Mouse (Mus musculus) lung, postnatal 0 days (tissue): ENCODE data around the gene Clmp. TPM values are rescaled to one million over a fixed set of nuclear protein-coding genes. Genes with fewer than 3 reads are reported as not detected.
A peak's percentile ranks its signal among the peaks of the same experiment; 100 is the strongest.

Source experiments
- ATAC-seq: fragments of 200-750 bp; cut with Nextera tagmentation; 2 replicates; pipeline ENCODE4 v1.8.0; 2017; ENCODE audit warnings: moderate library complexity
- DNase-seq: peaks from one replicate; pipeline ENCODE4 v3.0.0-alpha.2; 2016; ENCODE audit warnings: low spot score
- H3K27ac ChIP-seq: fragments of 300-500 bp; sonication (generic); 2 replicates; pipeline ENCODE4 v1.5.1; 2014; ENCODE audit warnings: antibody characterized with exemption, mild to moderate bottlenecking, low read length, mixed read lengths
- H3K27me3 ChIP-seq: fragments of 300-500 bp; sonication (generic); replicated peaks from 2 replicates; pipeline ENCODE4 v1.6.1; 2014; ENCODE audit warnings: low read length, mixed read lengths; ENCODE audit not compliant: insufficient read depth
- H3K36me3 ChIP-seq: fragments of 300-500 bp; sonication (generic); 2 replicates; pipeline ENCODE4 v1.6.1; 2014; ENCODE audit warnings: low read length, mixed read lengths; ENCODE audit not compliant: insufficient read depth
- H3K4me1 ChIP-seq: fragments of 300-500 bp; sonication (generic); 2 replicates; pipeline ENCODE4 v1.6.1; 2014; ENCODE audit warnings: antibody characterized with exemption, low read depth, low read length, mixed read lengths; ENCODE audit not compliant: insufficient read depth
- H3K4me2 ChIP-seq: fragments of 300-500 bp; sonication (generic); replicated peaks from 2 replicates; pipeline ENCODE4 v1.6.1; 2014; ENCODE audit warnings: low read depth, mild to moderate bottlenecking, low read length, moderate library complexity, mixed read lengths
- H3K4me3 ChIP-seq: fragments of 300-500 bp; sonication (generic); 2 replicates; pipeline ENCODE4 v1.5.1; 2014; ENCODE audit warnings: low read depth, low read length
- H3K9ac ChIP-seq: fragments of 300-500 bp; sonication (generic); replicated peaks from 2 replicates; pipeline ENCODE4 v1.6.1; 2014; ENCODE audit warnings: low read depth, mild to moderate bottlenecking
- H3K9me3 ChIP-seq: fragments of 300-500 bp; sonication (generic); 2 replicates; pipeline ENCODE4 v1.6.1; 2016; ENCODE audit warnings: low read length, mixed read lengths
- CTCF ChIP-seq: IDR thresholded peaks from 2 replicates; pipeline ENCODE4 v1.5.1; 2016; ENCODE audit warnings: antibody characterized with exemption, mild to moderate bottlenecking
- EP300 ChIP-seq: IDR thresholded peaks from 2 replicates; pipeline ENCODE4 v1.6.1; 2016; ENCODE audit warnings: antibody characterized with exemption, mild to moderate bottlenecking, control low read depth
- WGBS: fragments of 180-500 bp; shearing (Covaris S2); extraction: QIAGEN DNeasy Blood & Tissue Kit; methylation state at CpG from one replicate; pipeline ENCODE4 v1.1.7; 2014; 5-methylcytosine and 5-hydroxymethylcytosine counted together
- polyA plus RNA-seq: library from polyadenylated mRNA; unstranded; fragments of >200 nt; fragmentation: Nextera tagmentation; extraction: Ambion mirVana; gene quantifications from 2 replicates; pipeline ENCODE4 v1.2.1, GENCODE M21; 2015

Clmp gene
- 11.9 and 12.5 TPM in 2 replicates for polyA plus RNA-seq

- H3K27ac ChIP-seq = no peak within 1 kb of the TSS
- H3K9me3 ChIP-seq = no peaks in the 10 kb centered on the region
- no peaks in the 10 kb centered on the region for H3K4me1 ChIP-seq
- TF ChIP-seq CTCF = no peak
- peak within 1 kb of the TSS; percentile 46 for H3K9ac ChIP-seq
- H3K36me3 ChIP-seq = no peaks in the 10 kb centered on the region
- H3K27me3 ChIP-seq = 0 out of 2 replicates have a peak, but pooled peaks cover 7% of the 10 kb centered on the region
- DNase-seq (peak; percentile 36), ATAC-seq (peak; percentile 20; the same call in 1 of the 2 replicates)
- 2% methylated on average over 47 of the region's 53 CpGs for WGBS
- peak within 1 kb of the TSS; percentile 50 for H3K4me3 ChIP-seq
- peak within 1 kb of the TSS; percentile 80 for H3K4me2 ChIP-seq
These were observed at the start of gene Clmp for GRCm38 (mm10) chr9:40685801-40686420. Clmp (plus strand) TSS chr9:40685962.

GRCm38 (mm10) chr9:40636054-40636453 is 49.7 kb upstream of the Clmp start:
- Histone ChIP-seq H3K4me3 (no peak overlapping the region), H3K9ac (no peak overlapping the region), H3K27me3 (no peaks in the 10 kb centered on the region), H3K9me3 (no peaks in the 10 kb centered on the region), H3K27ac (no peak overlapping the region), H3K36me3 (no peaks in the 10 kb centered on the region), H3K4me2 (no peak overlapping the region), H3K4me1 (no peaks in the 10 kb centered on the region)
- DNase-seq = peak; percentile 69
- peak; percentile 40; the same call in 1 of the 2 replicates for ATAC-seq
- peak; percentile 95 for TF ChIP-seq CTCF
- TF ChIP-seq EP300 = no peak
- 4% methylated on average over 2 of the region's 2 CpGs for WGBS

GRCm38 (mm10) chr9:40637705-40638393 is 47.9 kb upstream of the Clmp start:
- H3K4me3 ChIP-seq = peak overlapping the region; percentile 42
- peak overlapping the region; percentile 29; the same call in 1 of the 2 replicates for H3K9ac ChIP-seq
- H3K27ac ChIP-seq = no peak overlapping the region
- H3K4me2 ChIP-seq = peak overlapping the region; percentile 63
- ATAC-seq = 0 out of 2 replicates have a peak, but pooled peaks have one; percentile 12
- no peaks in the 10 kb centered on the region for H3K4me1 ChIP-seq
- H3K9me3 ChIP-seq = no peaks in the 10 kb centered on the region
- DNase-seq = no peak
- H3K27me3 ChIP-seq = no peaks in the 10 kb centered on the region
- TF ChIP-seq CTCF (no peak), EP300 (no peak)
- WGBS = 39% methylated on average over 8 of the region's 8 CpGs
- H3K36me3 ChIP-seq = no peaks in the 10 kb centered on the region

GRCm38 (mm10) chr9:40638394-40639049 is 47.2 kb upstream of the Clmp start:
- no peak for TF ChIP-seq EP300
- no peak for TF ChIP-seq CTCF
- H3K4me1 ChIP-seq = no peaks in the 10 kb centered on the region
- H3K36me3 ChIP-seq = no peaks in the 10 kb centered on the region
- H3K4me3 ChIP-seq = peak overlapping the region; percentile 42
- WGBS = 11% methylated on average over 14 of the region's 14 CpGs
- ATAC-seq (peak; percentile 32; the same call in 1 of the 2 replicates), DNase-seq (peak; percentile 47)
- H3K27ac ChIP-seq = no peak overlapping the region
- H3K9ac ChIP-seq = peak overlapping the region; percentile 29; the same call in 1 of the 2 replicates
- peak overlapping the region; percentile 63 for H3K4me2 ChIP-seq
- H3K9me3 ChIP-seq = no peaks in the 10 kb centered on the region
- H3K27me3 ChIP-seq = no peaks in the 10 kb centered on the region

GRCm38 (mm10) chr9:40639536-40640187 is 46.1 kb upstream of the Clmp start:
- Histone ChIP-seq H3K27ac (no peak overlapping the region), H3K4me3 (no peak overlapping the region), H3K9ac (no peak overlapping the region), H3K36me3 (no peaks in the 10 kb centered on the region), H3K27me3 (no peaks in the 10 kb centered on the region), H3K4me2 (no peak overlapping the region), H3K4me1 (no peaks in the 10 kb centered on the region), H3K9me3 (no peaks in the 10 kb centered on the region)
- WGBS = 72% methylated on average over 10 of the region's 10 CpGs
- DNase-seq (no peak), ATAC-seq (no peak)
- TF ChIP-seq EP300 = no peak
- no peak for TF ChIP-seq CTCF

GRCm38 (mm10) chr9:40641318-40641717 is 44.4 kb upstream of the Clmp start:
- Histone ChIP-seq H3K4me3 (no peak overlapping the region), H3K9ac (no peak overlapping the region), H3K4me1 (no peaks in the 10 kb centered on the region), H3K36me3 (no peaks in the 10 kb centered on the region), H3K4me2 (no peak overlapping the region), H3K9me3 (no peaks in the 10 kb centered on the region), H3K27ac (no peak overlapping the region), H3K27me3 (no peaks in the 10 kb centered on the region)
- no peak for TF ChIP-seq EP300
- TF ChIP-seq CTCF = no peak
- no peak for ATAC-seq
- no peak for DNase-seq
- WGBS = 58% methylated on average over 2 of the region's 2 CpGs
